Mouse (Mus musculus) bone marrow macrophage, adult 2 months (primary cell): Measurements from ENCODE around the gene Nup107. TPM values are rescaled to one million over a fixed set of nuclear protein-coding genes. Genes with fewer than 3 reads are reported as not detected.
A peak's percentile ranks its signal among the peaks of the same experiment; 100 is the strongest.
"Not testable (repeated sequence)": the region's sequence is repeated elsewhere in the genome, so short reads cannot be mapped to it uniquely, and the experiment has no call there.

Experiments used
- H3K27ac ChIP-seq: 2 replicates; pipeline ENCODE4 v1.5.1; 2012; ENCODE audit warnings: low read depth, low read length; ENCODE audit not compliant: insufficient read depth
- H3K4me1 ChIP-seq: 2 replicates; pipeline ENCODE4 v1.6.1; 2012; ENCODE audit warnings: low read length; ENCODE audit not compliant: control insufficient read depth, insufficient read depth
- H3K4me3 ChIP-seq: 2 replicates; pipeline ENCODE4 v1.5.1; 2012; ENCODE audit warnings: mild to moderate bottlenecking, low read length, moderate library complexity; ENCODE audit not compliant: insufficient read depth
- CTCF ChIP-seq: IDR thresholded peaks from 2 replicates; pipeline ENCODE4 v1.5.1; 2012; ENCODE audit warnings: low read depth, mild to moderate bottlenecking, low read length, moderate library complexity
- POLR2A ChIP-seq: IDR thresholded peaks from 2 replicates; pipeline ENCODE4 v1.6.1; 2012; ENCODE audit warnings: mild to moderate bottlenecking, low read depth, low read length, borderline replicate concordance
- polyA plus RNA-seq: library from polyadenylated mRNA; stranded (reverse); fragments of >200 nt; gene quantifications from 2 replicates; pipeline ENCODE4 v1.2.4, GENCODE M21; 2012; ENCODE audit not compliant: missing spikeins, insufficient read depth, insufficient read length

The Nup107 gene
- polyA plus RNA-seq, 1 experiment = 18.9 TPM

DNA sequence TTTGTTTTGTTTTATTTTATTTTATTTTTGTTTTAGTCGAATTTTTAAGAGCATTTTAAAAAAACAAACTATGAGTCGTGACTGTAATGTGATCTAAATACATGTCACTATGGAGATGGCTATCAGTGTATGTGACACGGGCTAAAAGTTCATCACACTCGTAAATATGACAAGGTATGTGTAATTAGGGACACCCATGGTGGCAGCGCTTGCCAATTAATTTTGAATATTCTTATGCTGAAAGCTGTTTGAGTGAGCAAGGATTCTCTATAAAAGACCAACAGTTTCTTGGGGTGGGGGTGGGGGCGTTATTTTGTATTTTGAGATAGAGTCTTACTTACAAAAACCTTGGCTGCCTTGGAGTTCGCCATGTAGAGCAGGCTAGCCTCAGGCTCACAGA lies 66.8 kb downstream of the Nup107 start:
- H3K27ac ChIP-seq = no peak overlapping the region
- no peak for TF ChIP-seq POLR2A
- no peak for TF ChIP-seq CTCF
- peaks cover 20% of the 10 kb centered on the region for H3K4me1 ChIP-seq
- no peak overlapping the region for H3K4me3 ChIP-seq

- peak overlapping the region; percentile 7; the same call in 1 of the 2 replicates for H3K27ac ChIP-seq
- H3K4me1 ChIP-seq = peaks cover 24% of the 10 kb centered on the region
- no peak for TF ChIP-seq CTCF
- no peak for TF ChIP-seq POLR2A
- no peak overlapping the region for H3K4me3 ChIP-seq
Measured at GRCm38 (mm10) chr10:117724804-117725361, 67.6 kb downstream of the Nup107 start.

DNA sequence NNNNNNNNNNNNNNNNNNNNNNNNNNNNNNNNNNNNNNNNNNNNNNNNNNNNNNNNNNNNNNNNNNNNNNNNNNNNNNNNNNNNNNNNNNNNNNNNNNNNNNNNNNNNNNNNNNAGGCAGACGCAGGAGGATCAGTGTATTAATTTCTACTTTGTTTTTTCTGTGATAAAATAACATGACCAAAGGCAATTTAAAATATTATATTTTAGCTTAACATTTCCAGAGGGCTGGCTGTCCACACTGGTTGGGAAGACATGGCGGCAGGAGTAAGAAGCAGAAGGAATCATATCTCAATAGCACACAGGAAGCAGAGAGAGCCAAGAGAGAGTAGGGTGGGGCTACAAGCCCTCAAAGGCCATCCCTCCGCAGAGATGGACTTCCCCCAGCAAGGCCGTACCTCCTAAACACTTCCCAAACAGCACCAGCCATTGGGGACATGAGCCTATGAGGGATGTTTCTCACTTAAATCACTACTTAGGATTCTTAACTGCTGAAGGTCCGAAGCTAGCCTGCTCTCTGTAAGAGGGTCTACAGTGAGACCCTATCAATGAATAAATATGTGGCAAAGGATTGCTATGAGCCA lies 68.3 kb downstream of the Nup107 start:
- no peak for TF ChIP-seq POLR2A
- no peak for TF ChIP-seq CTCF
- Histone ChIP-seq H3K27ac (peak overlapping the region; percentile 19), H3K4me1 (peaks cover 28% of the 10 kb centered on the region), H3K4me3 (no peak overlapping the region)

GRCm38 (mm10) chr10:117718161-117719119 lies 74.1 kb downstream of the Nup107 start:
- Histone ChIP-seq H3K4me1 (peaks cover 61% of the 10 kb centered on the region), H3K27ac (peak overlapping the region; percentile 95), H3K4me3 (no peak overlapping the region)
- no peak for TF ChIP-seq CTCF

GRCm38 (mm10) chr10:117717583-117717982 lies 74.9 kb downstream of the Nup107 start:
- H3K4me3 ChIP-seq = no peak overlapping the region
- H3K4me1 ChIP-seq = peaks cover 61% of the 10 kb centered on the region
- H3K27ac ChIP-seq = peak overlapping the region; percentile 95
- no peak for TF ChIP-seq CTCF
- TF ChIP-seq POLR2A = no peak

- no peak for TF ChIP-seq CTCF
- TF ChIP-seq POLR2A = no peak
- no peak overlapping the region for H3K4me3 ChIP-seq
- H3K27ac ChIP-seq = peak overlapping the region; percentile 95
- peaks cover 60% of the 10 kb centered on the region for H3K4me1 ChIP-seq
Measured at GRCm38 (mm10) chr10:117716686-117717085, 75.8 kb downstream of the Nup107 start.

GRCm38 (mm10) chr10:117715654-117716053 lies 76.9 kb downstream of the Nup107 start:
- not testable (repeated sequence) for H3K4me3 ChIP-seq
- Histone ChIP-seq H3K4me1 (peaks cover 59% of the 10 kb centered on the region), H3K27ac (peak overlapping the region; percentile 95)

DNA sequence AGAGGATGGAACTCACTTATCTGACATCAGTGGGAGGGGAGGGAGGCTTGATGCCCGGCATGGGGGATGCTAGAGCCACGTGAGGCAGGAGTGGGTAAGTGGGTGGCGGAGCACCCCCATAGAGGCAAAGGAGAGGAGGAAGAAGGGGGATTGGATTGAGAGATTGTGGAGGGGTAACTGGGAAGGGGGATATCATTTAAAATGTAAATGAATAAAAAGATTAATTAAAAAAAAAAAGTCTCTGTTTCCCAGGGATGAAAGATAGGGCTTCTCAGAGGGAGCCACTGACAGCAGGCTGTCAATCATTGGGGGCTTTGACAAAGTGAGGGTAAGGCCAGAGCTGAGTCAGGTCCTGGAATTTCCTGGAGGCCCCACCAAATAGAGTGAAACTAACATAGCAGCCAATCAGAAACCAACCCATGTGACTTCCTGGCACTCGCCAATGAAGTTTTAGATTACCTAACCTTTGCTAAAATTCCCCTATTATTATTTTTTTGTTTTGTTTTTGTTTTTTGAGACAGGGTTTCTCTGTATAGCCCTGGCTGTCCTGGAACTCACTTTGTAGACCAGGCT lies 77.5 kb downstream of the Nup107 start:
- H3K27ac ChIP-seq = peak overlapping the region; percentile 51
- H3K4me3 ChIP-seq = no peak overlapping the region
- peaks cover 54% of the 10 kb centered on the region for H3K4me1 ChIP-seq
- no peak for TF ChIP-seq CTCF
- no peak for TF ChIP-seq POLR2A

GRCm38 (mm10) chr10:117714048-117714545 lies 78.4 kb downstream of the Nup107 start:
- Histone ChIP-seq H3K4me3 (no peak overlapping the region), H3K27ac (no peak overlapping the region), H3K4me1 (peaks cover 47% of the 10 kb centered on the region)
- TF ChIP-seq CTCF (no peak), POLR2A (no peak)
